ENCODE assay signal across 12 mouse cellular contexts in the genomic region with DNA sequence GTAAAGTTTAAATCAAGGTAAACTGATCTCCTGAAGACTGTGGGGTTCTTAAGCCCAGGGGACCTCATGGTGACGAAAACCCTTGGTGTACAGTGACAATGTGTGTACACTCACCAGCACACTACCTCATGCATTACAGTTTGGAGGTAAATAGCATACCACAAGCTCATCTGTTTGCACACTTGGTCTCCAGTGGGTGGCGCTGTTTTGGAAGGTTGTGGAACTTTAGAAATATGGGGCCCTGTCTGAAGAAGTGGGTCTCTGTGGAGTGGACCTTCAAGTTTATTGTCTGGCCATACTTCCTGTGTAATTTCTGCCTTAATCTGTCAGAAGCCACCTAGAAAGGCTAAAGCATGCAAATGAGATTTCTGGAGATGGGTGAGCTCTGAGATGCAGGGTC. TPM values are rescaled to one million over a fixed set of nuclear protein-coding genes. Genes with fewer than 3 reads are reported as not detected.
DNase-seq lines count a peak whose midpoint lies in the region; ATAC-seq and TF ChIP-seq lines count a peak whose summit lies in the region.
"Had no signal": no experiment of that assay in that cellular context is flagged by ENCODE, and none has a peak within 500 bp of the region (broad histone marks: within the 10 kb centered on the region; RNA-seq: fewer than 3 reads in every experiment).

No protein-coding gene starts in this region.

- H3K9ac ChIP-seq in hindbrain, postnatal 0 days (replicated peaks; ENCODE audit: low read length): no peak overlapping the region
- H3K9ac ChIP-seq: hindbrain, embryonic 15.5 days had no signal

- H3K36me3 ChIP-seq in hindbrain, postnatal 0 days (ENCODE audit: insufficient read depth, low read length): no peaks in the 10 kb centered on the region
- H3K36me3 ChIP-seq in hindbrain, embryonic 10.5 days: no peaks in the 10 kb centered on the region
- H3K36me3 ChIP-seq in thymus, adult 2 months (ENCODE audit: control insufficient read depth, insufficient read depth, low read length): no peaks in the 10 kb centered on the region
- H3K36me3 ChIP-seq: hindbrain, embryonic 15.5 days had no signal

- peak; percentile 32 for DNase-seq in hindbrain, postnatal 0 days (ENCODE audit: low spot score)
- no peak for DNase-seq in hindbrain, embryonic 10.5 days (ENCODE audit: low spot score)
- peak; percentile 25 for DNase-seq in thymus, adult 2 months
- no peak for DNase-seq in thymus, adult 18-20 months
- peak; percentile 56 for DNase-seq in embryo, embryonic 10.5 days (ENCODE audit: low spot score)
- no peak for DNase-seq in lung, adult 18-20 months
- no peak for DNase-seq in lung, adult 2 months
- DNase-seq: gastrocnemius, postnatal 14 days; midbrain, embryonic 14.5 days; right cerebral cortex, adult 18-20 months had no signal

- H3K27me3 ChIP-seq in hindbrain, postnatal 0 days (ENCODE audit: insufficient read depth, low read length): no peaks in the 10 kb centered on the region
- no peaks in the 10 kb centered on the region for H3K27me3 ChIP-seq in hindbrain, embryonic 10.5 days (ENCODE audit: insufficient read depth, poor library complexity, severe bottlenecking)
- H3K27me3 ChIP-seq in thymus, adult 2 months (ENCODE audit: control insufficient read depth, insufficient read depth, low read length): no peaks in the 10 kb centered on the region
- H3K27me3 ChIP-seq: hindbrain, embryonic 15.5 days had no signal

- no peak for ATAC-seq in hindbrain, postnatal 0 days
- ATAC-seq in megakaryocyte, adult 5-6 weeks (ENCODE audit: poor library complexity, severe bottlenecking): no peak

- H3K9me3 ChIP-seq in hindbrain, postnatal 0 days (ENCODE audit: low read length): no peaks in the 10 kb centered on the region
- no peaks in the 10 kb centered on the region for H3K9me3 ChIP-seq in hindbrain, embryonic 10.5 days
- H3K9me3 ChIP-seq: hindbrain, embryonic 15.5 days had no signal

- H3K4me3 ChIP-seq in hindbrain, postnatal 0 days (ENCODE audit: low read length): no peak overlapping the region
- no peak overlapping the region for H3K4me3 ChIP-seq in hindbrain, embryonic 10.5 days
- H3K4me3 ChIP-seq in thymus, adult 2 months (ENCODE audit: control insufficient read depth, insufficient read depth, low read length): no peak overlapping the region
- no peak overlapping the region for H3K4me3 ChIP-seq in lung, adult 2 months (replicated peaks; ENCODE audit: extremely low read depth, low read depth, low read length)
- H3K4me3 ChIP-seq: hindbrain, embryonic 15.5 days had no signal

- no peak overlapping the region for H3K4me2 ChIP-seq in hindbrain, postnatal 0 days (ENCODE audit: low read depth, low read length)
- H3K4me2 ChIP-seq: hindbrain, embryonic 15.5 days had no signal

- TF ChIP-seq CTCF in hindbrain, postnatal 0 days (IDR thresholded peaks at IDR 0.05; ENCODE audit: low read depth): peak; percentile 59
- no peak for TF ChIP-seq CTCF in thymus, adult 2 months (IDR thresholded peaks at IDR 0.05; ENCODE audit: borderline replicate concordance, control insufficient read depth, extremely low read depth, insufficient read depth, low read length, poor library complexity)
- TF ChIP-seq CTCF in lung, adult 2 months (IDR thresholded peaks at IDR 0.05; ENCODE audit: insufficient read depth, low read length): no peak

- 0 out of 2 replicates have a peak, but pooled peaks cover 5% of the 10 kb centered on the region for H3K4me1 ChIP-seq in hindbrain, postnatal 0 days (ENCODE audit: insufficient read depth, low read length)
- H3K4me1 ChIP-seq in hindbrain, embryonic 10.5 days (replicated peaks): peaks cover 6% of the 10 kb centered on the region
- H3K4me1 ChIP-seq in thymus, adult 2 months (replicated peaks; ENCODE audit: control insufficient read depth, insufficient read depth, low read length): peaks cover 5% of the 10 kb centered on the region; the same call in 1 of the 2 replicates
- no peaks in the 10 kb centered on the region for H3K4me1 ChIP-seq in lung, adult 2 months (ENCODE audit: control insufficient read depth, insufficient read depth, low read length)

- 38% methylated on average over 2 of the region's 2 CpGs for WGBS in hindbrain, postnatal 0 days
- 38% methylated on average over 2 of the region's 2 CpGs for WGBS in hindbrain, embryonic 10.5 days
- WGBS in thymus, adult 2 months: 69% methylated on average over 2 of the region's 2 CpGs
- WGBS in lung, adult 2 months: 53% methylated on average over 2 of the region's 2 CpGs

- TF ChIP-seq POLR2A in thymus, adult 2 months (IDR thresholded peaks at IDR 0.05; ENCODE audit: control insufficient read depth, extremely low read depth, insufficient read depth, low read length, poor library complexity): no peak
- no peak for TF ChIP-seq POLR2A in lung, adult 2 months (IDR thresholded peaks at IDR 0.05; ENCODE audit: borderline replicate concordance, extremely low read depth, low read depth, low read length)

- no peak overlapping the region for H3K27ac ChIP-seq in hindbrain, postnatal 0 days
- no peak overlapping the region for H3K27ac ChIP-seq in hindbrain, embryonic 10.5 days
- no peak overlapping the region for H3K27ac ChIP-seq in thymus, adult 2 months (ENCODE audit: control insufficient read depth, insufficient read depth, low read length)
- H3K27ac ChIP-seq: hindbrain, embryonic 15.5 days had no signal

RNA-seq across cellular contexts. Expression of a gene that starts 9.8 kb away (rescaled TPM):
- 4.6 and 5.8 TPM in 2 replicates for total RNA-seq in hindbrain, postnatal 0 days (2014; rRNA removed)
- 15.3 and 18.0 TPM in 2 replicates for polyA plus RNA-seq in hindbrain, postnatal 0 days (2015; fragmentation: Nextera tagmentation; extraction: Ambion mirVana)
- 3.2 and 3.6 TPM in 2 replicates for polyA plus RNA-seq in hindbrain, embryonic 10.5 days (2016; fragmentation: Nextera tagmentation; extraction: Ambion mirVana)
- 1.8 and 2.4 TPM in 2 replicates for polyA plus RNA-seq in thymus, adult 2 months (2012; rRNA removed)
- 0.20 and 1.6 TPM in 2 replicates for total RNA-seq in megakaryocyte, adult 5-6 weeks (2015)
- 0.77 TPM in 1 of 2 replicates, not detected in the other for total RNA-seq in megakaryocyte, adult 5-6 weeks (2017)
- 1.6 and 3.3 TPM in 2 replicates for polyA plus RNA-seq in lung, adult 2 months (2012; rRNA removed)

Comparison
In these comparisons a context has a peak if more than half of its experiments do, and no peak if none do; other contexts are left out.
1. DNase-seq: peak in hindbrain, postnatal 0 days (single experiment), thymus, adult 2 months (single experiment) and embryo, embryonic 10.5 days (single experiment); none in hindbrain, embryonic 10.5 days (single experiment), thymus, adult 18-20 months (0 of 2), lung, adult 18-20 months (0 of 2) and lung, adult 2 months (single experiment).